Mouse (Mus musculus) CH12.LX (cell line): ENCODE data around the gene Mgat4c. TPM values are rescaled to one million over a fixed set of nuclear protein-coding genes. Genes with fewer than 3 reads are reported as not detected.

ENCODE experiments used
- DNase-seq: peaks from one replicate; pipeline ENCODE4 v3.0.0-alpha.2; 2013; ENCODE audit errors: extremely low read depth
- H3K27ac ChIP-seq: 2 replicates; pipeline ENCODE4 v1.5.1; 2012; ENCODE audit warnings: low read depth, mild to moderate bottlenecking, control low read depth, moderate library complexity; ENCODE audit not compliant: insufficient read depth
- H3K27me3 ChIP-seq: replicated peaks from 2 replicates; pipeline ENCODE3; 2012; ENCODE audit warnings: inconsistent platforms
- H3K36me3 ChIP-seq, 2 experiments: replicated peaks in 1 of 2; 2 replicates each; pipeline versions ENCODE3 to v1.6.1; 2012; ENCODE audit warnings: inconsistent platforms in 1 of 2, low read length in 1 of 2, mild to moderate bottlenecking in 1 of 2, mixed read lengths in 1 of 2, moderate library complexity in 1 of 2; ENCODE audit not compliant: control insufficient read depth in 1 of 2, insufficient read depth in 1 of 2
- H3K4me1 ChIP-seq, 2 experiments: 2 replicates each; pipeline ENCODE4 v1.6.1; 2012; ENCODE audit warnings: inconsistent platforms in 1 of 2, moderate library complexity in 1 of 2; ENCODE audit not compliant: insufficient read depth in 2 of 2, control insufficient read depth in 1 of 2
- H3K4me2 ChIP-seq: 2 replicates; pipeline ENCODE4 v1.6.1; 2012; ENCODE audit warnings: low read depth, mild to moderate bottlenecking, control low read depth; ENCODE audit not compliant: poor library complexity, insufficient read depth, severe bottlenecking
- H3K4me3 ChIP-seq, 3 experiments: fragments of 150-350 bp in 1 of 3; sonication (generic) in 1 of 3; replicated peaks in 1 of 3; 2 replicates each; pipeline versions ENCODE3 to v1.5.1; 2011 to 2012; ENCODE audit warnings: low read depth in 2 of 3, low read length in 2 of 3, mild to moderate bottlenecking in 2 of 3, moderate library complexity in 2 of 3, control low read depth in 1 of 3, improper control_type of control experiment in 1 of 3, inconsistent platforms in 1 of 3, mixed read lengths in 1 of 3; ENCODE audit not compliant: poor library complexity in 1 of 3
- H3K79me2 ChIP-seq: replicated peaks from 2 replicates; pipeline ENCODE4 v1.6.1; 2012; ENCODE audit warnings: mild to moderate bottlenecking, moderate library complexity; ENCODE audit not compliant: control insufficient read depth, poor library complexity, insufficient read depth, severe bottlenecking; ENCODE audit errors: extremely low read depth
- H3K9ac ChIP-seq: 2 replicates; pipeline ENCODE4 v1.6.1; 2012; ENCODE audit warnings: low read depth, mild to moderate bottlenecking, control low read depth, moderate library complexity; ENCODE audit not compliant: insufficient read depth
- H3K9me3 ChIP-seq: replicated peaks from 2 replicates; pipeline ENCODE3; 2012; ENCODE audit warnings: low read length, inconsistent platforms, mixed read lengths
- CHD1 ChIP-seq: IDR thresholded peaks from 2 replicates; pipeline ENCODE4 v1.6.1; 2012; ENCODE audit warnings: low read depth, low read length, improper control_type of control experiment, inconsistent platforms
- E2F4 ChIP-seq: IDR thresholded peaks from 2 replicates; pipeline ENCODE4 v1.6.1; 2011; ENCODE audit warnings: low read depth, low read length, improper control_type of control experiment; ENCODE audit not compliant: insufficient replicate concordance
- EP300 ChIP-seq: IDR thresholded peaks from 2 replicates; pipeline ENCODE4 v1.6.1; 2011; ENCODE audit warnings: low read length, improper control_type of control experiment
- JUND ChIP-seq: conservative IDR thresholded peaks from 2 replicates; pipeline ENCODE4 v1.6.1; 2011; ENCODE audit warnings: low read depth, low read length, improper control_type of control experiment
- MEF2A ChIP-seq: IDR thresholded peaks from 2 replicates; pipeline ENCODE4 v1.6.1; 2014; ENCODE audit warnings: low read depth, mild to moderate bottlenecking, inconsistent platforms, low read length, improper control_type of control experiment, borderline replicate concordance
- MXI1 ChIP-seq: IDR thresholded peaks from 2 replicates; pipeline ENCODE4 v1.6.1; 2011; ENCODE audit warnings: mild to moderate bottlenecking, low read depth, low read length, improper control_type of control experiment
- MYC ChIP-seq: IDR thresholded peaks from 2 replicates; pipeline ENCODE4 v1.6.1; 2011; ENCODE audit warnings: low read depth, mild to moderate bottlenecking, improper control_type of control experiment, low read length
- NELFE ChIP-seq: IDR thresholded peaks from 2 replicates; pipeline ENCODE4 v1.6.1; 2011; ENCODE audit warnings: low read depth, low read length, improper control_type of control experiment
- NRF1 ChIP-seq: IDR thresholded peaks from 2 replicates; pipeline ENCODE4 v1.6.1; 2014; ENCODE audit warnings: low read depth, mild to moderate bottlenecking, inconsistent platforms, low read length, improper control_type of control experiment, moderate library complexity
- PAX5 ChIP-seq: IDR thresholded peaks from 2 replicates; pipeline ENCODE4 v1.6.1; 2012; ENCODE audit warnings: low read length, inconsistent platforms, mixed read lengths
- POLR2A ChIP-seq: IDR thresholded peaks from 2 replicates; pipeline ENCODE4 v1.6.1; 2011; ENCODE audit warnings: low read depth, mild to moderate bottlenecking, improper control_type of control experiment, low read length
- RCOR1 ChIP-seq: conservative IDR thresholded peaks from 2 replicates; pipeline ENCODE4 v1.6.1; 2012; ENCODE audit warnings: low read depth, mild to moderate bottlenecking, inconsistent platforms, low read length, improper control_type of control experiment
- SIN3A ChIP-seq: IDR thresholded peaks from 2 replicates; pipeline ENCODE4 v1.6.1; 2012; ENCODE audit warnings: low read length, improper control_type of control experiment, inconsistent platforms
- SMC3 ChIP-seq: IDR thresholded peaks from 2 replicates; pipeline ENCODE4 v1.6.1; 2011; ENCODE audit warnings: low read depth, low read length, improper control_type of control experiment
- TCF12 ChIP-seq: IDR thresholded peaks from 2 replicates; pipeline ENCODE4 v1.6.1; 2014; ENCODE audit warnings: low read depth, mild to moderate bottlenecking, inconsistent platforms, low read length, improper control_type of control experiment
- UBTF ChIP-seq: IDR thresholded peaks from 2 replicates; pipeline ENCODE4 v1.6.1; 2012; ENCODE audit warnings: low read depth, mild to moderate bottlenecking, inconsistent platforms, low read length, improper control_type of control experiment, moderate library complexity
- USF1 ChIP-seq: IDR thresholded peaks from 2 replicates; pipeline ENCODE4 v1.6.1; 2014; ENCODE audit warnings: low read depth, mild to moderate bottlenecking, inconsistent platforms, low read length, improper control_type of control experiment
- USF2 ChIP-seq: conservative IDR thresholded peaks from 2 replicates; pipeline ENCODE4 v1.6.1; 2011; ENCODE audit warnings: low read depth, low read length, improper control_type of control experiment
- ZNF384 ChIP-seq: IDR thresholded peaks from 2 replicates; pipeline ENCODE4 v1.6.1; 2012; ENCODE audit warnings: low read depth, low read length, improper control_type of control experiment, inconsistent platforms
- dilution Hi-C: fragments of 300-500 bp; cut with MboI; formaldehyde crosslinking; loops from 2 replicates; pipeline ENCODE4 v1.14.3; 2020; ENCODE audit warnings: low sequenced_read_pairs; ENCODE audit not compliant: extremely low pct_unique_long_range_greater_than_20kb, extremely low pct_ligation_motif_present
- in situ Hi-C: fragments of 300-500 bp; cut with MboI; formaldehyde crosslinking; loops from 3 replicates; pipeline ENCODE4 v1.14.3; 2019; ENCODE audit warnings: low sequenced_read_pairs, low pct_ligation_motif_present, low pct_unique_long_range_greater_than_20kb, mixed read lengths
- polyA plus RNA-seq: library from polyadenylated mRNA; unstranded; fragments of >175 nt; gene quantifications from 2 replicates; pipeline ENCODE4 v1.2.1, GENCODE M21; 2012; ENCODE audit warnings: low read depth; ENCODE audit not compliant: insufficient read length
- total RNA-seq, 2 experiments: library from RNA; depleted of rRNA; stranded (reverse); fragments of 300-350 nt in 1 of 2; fragments of >200 nt in 1 of 2; gene quantifications; 2 replicates each; pipeline ENCODE4 v1.2.3; 2012 to 2014

Gene Mgat4c
- total and polyA plus RNA-seq, 3 experiments: not detected

DNA sequence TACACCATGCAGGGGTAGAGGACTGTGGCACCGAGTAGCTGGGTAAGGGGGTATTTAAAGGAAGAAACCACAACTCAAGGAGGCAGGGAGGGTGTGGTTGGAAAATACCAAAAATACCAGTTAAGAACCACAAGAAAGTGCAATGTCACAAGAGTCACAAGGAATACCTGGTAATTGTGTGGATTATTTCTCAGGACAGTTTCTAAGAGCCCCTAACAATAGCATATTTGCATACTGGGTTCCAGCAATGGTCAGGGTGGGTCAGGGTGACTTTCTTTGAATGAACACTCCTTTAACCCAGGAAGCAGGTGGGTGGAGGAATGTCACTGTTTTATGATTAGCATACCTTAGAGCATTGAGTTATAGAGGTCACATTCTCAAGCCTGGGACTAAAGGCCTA lies 689.3 kb downstream of the Mgat4c start:
- no peak overlapping the region for H3K4me3 ChIP-seq
- H3K36me3 ChIP-seq: no peaks in the 10 kb centered on the region
- no peak overlapping the region for H3K27ac ChIP-seq
- H3K9me3 ChIP-seq: peaks cover 10% of the 10 kb centered on the region
- no peaks in the 10 kb centered on the region for H3K79me2 ChIP-seq
- in situ Hi-C loops: no loop called here
- no peak for DNase-seq
- no peaks in the 10 kb centered on the region for H3K27me3 ChIP-seq
- no peak overlapping the region for H3K4me2 ChIP-seq
- no peaks in the 10 kb centered on the region for H3K4me1 ChIP-seq
- dilution Hi-C loops: no loop called here
- TF ChIP-seq E2F4: no peak
- no peak for TF ChIP-seq MXI1
- TF ChIP-seq MYC: no peak
- no peak for TF ChIP-seq UBTF
- TF ChIP-seq NELFE: no peak
- TF ChIP-seq RCOR1: no peak
- no peak for TF ChIP-seq MEF2A
- no peak for TF ChIP-seq POLR2A
- no peak for TF ChIP-seq EP300
- no peak for TF ChIP-seq ZNF384
- TF ChIP-seq JUND: no peak
- TF ChIP-seq PAX5: no peak
- no peak for TF ChIP-seq USF2
- no peak overlapping the region for H3K9ac ChIP-seq

GRCm38 (mm10) chr10:102372111-102372510 lies 690.8 kb downstream of the Mgat4c start:
- no peak overlapping the region for H3K27ac ChIP-seq
- no peak overlapping the region for H3K9ac ChIP-seq
- in situ Hi-C loops (no loop called here), dilution Hi-C loops (no loop called here)
- no peaks in the 10 kb centered on the region for H3K79me2 ChIP-seq
- no peaks in the 10 kb centered on the region for H3K4me1 ChIP-seq
- H3K27me3 ChIP-seq: no peaks in the 10 kb centered on the region
- no peak for DNase-seq
- H3K4me2 ChIP-seq: no peak overlapping the region
- H3K36me3 ChIP-seq: no peaks in the 10 kb centered on the region
- TF ChIP-seq EP300: no peak
- no peak for TF ChIP-seq USF1
- TF ChIP-seq USF2: no peak
- peaks cover 15% of the 10 kb centered on the region for H3K9me3 ChIP-seq
- H3K4me3 ChIP-seq: no peak overlapping the region

- H3K4me2 ChIP-seq: no peak overlapping the region
- dilution Hi-C loops (no loop called here), in situ Hi-C loops (no loop called here)
- H3K36me3 ChIP-seq: no peaks in the 10 kb centered on the region
- H3K4me3 ChIP-seq: no peak overlapping the region
- no peak overlapping the region for H3K9ac ChIP-seq
- DNase-seq: no peak
- no peak overlapping the region for H3K27ac ChIP-seq
- no peaks in the 10 kb centered on the region for H3K4me1 ChIP-seq
- no peaks in the 10 kb centered on the region for H3K79me2 ChIP-seq
- H3K9me3 ChIP-seq: peaks cover 17% of the 10 kb centered on the region
- no peaks in the 10 kb centered on the region for H3K27me3 ChIP-seq
- TF ChIP-seq SMC3: no peak
- no peak for TF ChIP-seq TCF12
- TF ChIP-seq SIN3A: no peak
- no peak for TF ChIP-seq MEF2A
- TF ChIP-seq EP300: no peak
- no peak for TF ChIP-seq CHD1
- TF ChIP-seq NRF1: no peak
- no peak for TF ChIP-seq USF1
These were observed 692.8 kb downstream of the Mgat4c start for GRCm38 (mm10) chr10:102374061-102374460.
